Mouse (Mus musculus) embryo, embryonic 11 days (tissue): ENCODE results near the gene Spaca9.
A peak's percentile ranks its signal among the peaks of the same experiment; 100 is the strongest.

ENCODE experiments used
- DNase-seq: peaks from one replicate; pipeline ENCODE4 v3.0.0-alpha.2; 2015

Gene Spaca9

GRCm38 (mm10) chr2:28662891-28663290 lies 36.6 kb downstream of the Spaca9 start:
- no peak for DNase-seq

DNA sequence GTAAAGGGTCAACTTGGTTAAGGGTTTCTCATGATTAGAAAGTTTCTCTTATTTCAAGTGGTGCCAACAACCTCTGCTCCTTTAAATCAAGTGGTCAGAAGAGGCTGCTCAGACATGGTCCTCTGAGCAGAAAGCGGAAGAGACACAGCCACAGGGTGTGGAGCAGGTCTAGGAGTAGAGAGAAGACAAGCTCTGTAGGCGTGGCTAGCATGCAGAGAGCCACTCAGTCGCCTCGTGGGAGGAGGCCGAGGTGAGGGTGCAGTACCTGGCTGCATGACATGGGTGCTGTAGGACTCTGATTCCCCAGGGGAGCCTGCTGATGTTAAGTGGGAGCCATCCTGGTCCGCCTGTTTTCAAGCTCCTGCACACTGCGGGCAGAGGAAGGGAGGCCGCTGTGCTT lies 43.3 kb downstream of the Spaca9 start:
- DNase-seq, result no peak

DNA sequence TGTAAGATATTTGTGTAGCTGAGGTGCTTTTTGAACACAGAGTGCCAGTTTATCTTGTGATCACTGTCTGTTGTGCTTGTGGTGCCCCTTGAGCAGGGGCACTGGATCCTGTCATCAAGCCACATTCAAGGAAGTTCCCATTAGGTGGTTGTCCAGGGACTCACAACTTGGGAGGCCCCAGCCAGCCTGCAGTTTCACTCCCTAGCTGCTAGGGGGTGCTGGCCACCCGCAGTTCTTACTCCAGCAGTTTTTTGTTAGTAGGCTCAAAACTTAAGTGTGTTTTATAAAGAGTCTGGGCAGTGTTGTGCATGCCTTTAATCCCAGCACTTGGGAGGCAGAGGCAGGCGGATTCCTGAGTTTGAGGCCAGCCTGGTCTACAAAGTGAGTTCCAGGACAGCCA lies 45.2 kb downstream of the Spaca9 start:
- peak; percentile 38 for DNase-seq

GRCm38 (mm10) chr2:28653351-28653750 lies 46.2 kb downstream of the Spaca9 start:
- no peak for DNase-seq

- DNase-seq, result no peak
These were observed 49.0 kb downstream of the Spaca9 start for GRCm38 (mm10) chr2:28650526-28650925.

- no peak for DNase-seq
These were observed 56.4 kb downstream of the Spaca9 start for GRCm38 (mm10) chr2:28643081-28643480.
